Mouse (Mus musculus) megakaryocyte progenitor cell, adult 5-6 weeks (primary cell): ENCODE measurements at regions not wholly inside any gene's neighbourhood (a gene's known extent, or its start where the extent isn't known, plus 50 kb on each side); places are given as distances from the start of the nearest gene placed in this dataset.

ENCODE experiments used
- ATAC-seq: replicated peaks from 2 replicates; pipeline ENCODE4 v1.8.0; 2016; ENCODE audit warnings: mild to moderate bottlenecking, moderate TSS enrichment, inconsistent platforms; ENCODE audit not compliant: poor library complexity

- ATAC-seq, result no peak
Measured at GRCm38 (mm10) chr4:62807926-62808552, 157.3 kb upstream of the Zfp618 start.

- ATAC-seq, result no peak
Measured at GRCm38 (mm10) chr4:62808553-62808950, 156.8 kb upstream of the Zfp618 start.

- no peak for ATAC-seq
Measured at GRCm38 (mm10) chr4:62809048-62809447, 156.3 kb upstream of the Zfp618 start.

GRCm38 (mm10) chr4:62819889-62820288, 145.5 kb upstream of the Zfp618 start:
- no peak for ATAC-seq

- no peak for ATAC-seq
Measured at GRCm38 (mm10) chr4:62821288-62821687, 144.1 kb upstream of the Zfp618 start.

- ATAC-seq, result peak; percentile 64; the same call in 1 of the 2 replicates
Measured at GRCm38 (mm10) chr4:62822568-62822967, 142.8 kb upstream of the Zfp618 start.

- ATAC-seq, result no peak
Measured at GRCm38 (mm10) chr4:62823082-62823481, 142.3 kb upstream of the Zfp618 start.

- no peak for ATAC-seq
Measured at GRCm38 (mm10) chr4:62823555-62824250, 141.7 kb upstream of the Zfp618 start.

GRCm38 (mm10) chr4:62824581-62824980, 140.8 kb upstream of the Zfp618 start:
- no peak for ATAC-seq

- ATAC-seq, result no peak
Measured at GRCm38 (mm10) chr4:62825256-62825655, 140.1 kb upstream of the Zfp618 start.

- no peak for ATAC-seq
Measured at GRCm38 (mm10) chr4:62828963-62829362, 136.4 kb upstream of the Zfp618 start.

GRCm38 (mm10) chr4:62833944-62834343, 131.4 kb upstream of the Zfp618 start:
- ATAC-seq, result peak; percentile 20

- no peak for ATAC-seq
Measured at GRCm38 (mm10) chr4:62836875-62837274, 128.5 kb upstream of the Zfp618 start.

GRCm38 (mm10) chr4:62850526-62850925, 114.8 kb upstream of the Zfp618 start:
- no peak for ATAC-seq

GRCm38 (mm10) chr4:62853335-62853734, 112.0 kb upstream of the Zfp618 start:
- ATAC-seq, result 0 out of 2 replicates have a peak, but pooled peaks have one; percentile 31

- ATAC-seq, result no peak
Measured at GRCm38 (mm10) chr4:62856406-62856805, 109.0 kb upstream of the Zfp618 start.

- no peak for ATAC-seq
Measured at GRCm38 (mm10) chr4:62862756-62863155, 102.6 kb upstream of the Zfp618 start.

- ATAC-seq, result no peak
Measured at GRCm38 (mm10) chr4:62870391-62870983, 94.9 kb upstream of the Zfp618 start.

GRCm38 (mm10) chr4:62872562-62872961, 92.8 kb upstream of the Zfp618 start:
- ATAC-seq, result no peak

GRCm38 (mm10) chr4:62873986-62874385, 91.4 kb upstream of the Zfp618 start:
- ATAC-seq, result no peak

- ATAC-seq, result no peak
Measured at GRCm38 (mm10) chr4:62878063-62878462, 87.3 kb upstream of the Zfp618 start.

- no peak for ATAC-seq
Measured at GRCm38 (mm10) chr4:62878927-62879326, 86.4 kb upstream of the Zfp618 start.
